Mouse (Mus musculus) kidney, embryonic 14.5 days (tissue): ENCODE measurements around the gene Aim2. TPM values are rescaled to one million over a fixed set of nuclear protein-coding genes. Genes with fewer than 3 reads are reported as not detected.
"Not testable (repeated sequence)": the region's sequence is repeated elsewhere in the genome, so short reads cannot be mapped to it uniquely, and the experiment has no call there.

Source experiments
- ATAC-seq: fragments of 200-750 bp; cut with Nextera tagmentation; 2 replicates; pipeline ENCODE4 v1.8.0; 2017; ENCODE audit warnings: moderate number of reproducible peaks, mild to moderate bottlenecking, moderate TSS enrichment, moderate library complexity; ENCODE audit not compliant: low FRiP score, low TSS enrichment
- H3K27ac ChIP-seq: fragments of 300-500 bp; sonication (generic); 2 replicates; pipeline ENCODE4 v1.5.1; 2014; ENCODE audit warnings: low read depth, mild to moderate bottlenecking, low read length, moderate library complexity, mixed read lengths
- H3K27me3 ChIP-seq: fragments of 300-500 bp; sonication (generic); 2 replicates; pipeline ENCODE4 v1.6.1; 2014; ENCODE audit warnings: mild to moderate bottlenecking, low read length; ENCODE audit not compliant: control insufficient read depth, insufficient read depth
- H3K36me3 ChIP-seq: fragments of 300-500 bp; sonication (generic); 2 replicates; pipeline ENCODE4 v1.6.1; 2014; ENCODE audit warnings: low read length, mixed read lengths; ENCODE audit not compliant: control insufficient read depth, insufficient read depth
- H3K4me1 ChIP-seq: fragments of 300-500 bp; sonication (generic); 2 replicates; pipeline ENCODE4 v1.6.1; 2014; ENCODE audit warnings: low read length, mixed read lengths; ENCODE audit not compliant: control insufficient read depth, insufficient read depth
- H3K4me2 ChIP-seq: fragments of 300-500 bp; sonication (generic); replicated peaks from 2 replicates; pipeline ENCODE4 v1.6.1; 2014; ENCODE audit warnings: low read depth, mild to moderate bottlenecking, low read length
- H3K4me3 ChIP-seq: fragments of 300-500 bp; sonication (generic); 2 replicates; pipeline ENCODE4 v1.5.1; 2014; ENCODE audit warnings: mild to moderate bottlenecking, low read length
- H3K9ac ChIP-seq: fragments of 300-500 bp; sonication (generic); 2 replicates; pipeline ENCODE4 v1.6.1; 2014; ENCODE audit warnings: low read depth, mild to moderate bottlenecking, low read length, moderate library complexity
- H3K9me3 ChIP-seq: fragments of 300-500 bp; sonication (generic); 2 replicates; pipeline ENCODE4 v1.6.1; 2016; ENCODE audit warnings: low read length; ENCODE audit not compliant: control insufficient read depth
- WGBS: fragments of 180-500 bp; shearing (Covaris S2); extraction: QIAGEN DNeasy Blood & Tissue Kit; methylation state at CpG from one replicate; pipeline ENCODE4 v1.1.7; 2014; 5-methylcytosine and 5-hydroxymethylcytosine counted together
- polyA plus RNA-seq: library from polyadenylated mRNA; unstranded; fragments of >200 nt; fragmentation: Nextera tagmentation; extraction: Ambion mirVana; gene quantifications from 2 replicates; pipeline ENCODE4 v1.2.1, GENCODE M21; 2014

Aim2 gene
- polyA plus RNA-seq, 1 experiment from 2014 or later = 3.3 TPM

GRCm38 (mm10) chr1:173450621-173451020, 99.9 kb downstream of the Aim2 start:
- no peak for ATAC-seq
- Histone ChIP-seq H3K4me1 (no peaks in the 10 kb centered on the region), H3K27me3 (no peaks in the 10 kb centered on the region), H3K4me3 (no peak overlapping the region), H3K9me3 (no peaks in the 10 kb centered on the region), H3K27ac (no peak overlapping the region), H3K36me3 (no peaks in the 10 kb centered on the region), H3K4me2 (no peak overlapping the region), H3K9ac (no peak overlapping the region)
- WGBS = 82% methylated on average over 4 of the region's 4 CpGs

GRCm38 (mm10) chr1:173451665-173452064, 101.0 kb downstream of the Aim2 start:
- no peaks in the 10 kb centered on the region for H3K9me3 ChIP-seq
- ATAC-seq = no peak
- H3K4me2 ChIP-seq = no peak overlapping the region
- no peak overlapping the region for H3K4me3 ChIP-seq
- H3K4me1 ChIP-seq = no peaks in the 10 kb centered on the region
- H3K36me3 ChIP-seq = no peaks in the 10 kb centered on the region
- no peak overlapping the region for H3K27ac ChIP-seq
- no peaks in the 10 kb centered on the region for H3K27me3 ChIP-seq
- H3K9ac ChIP-seq = no peak overlapping the region
- WGBS = 86% methylated on average over 5 of the region's 5 CpGs

GRCm38 (mm10) chr1:173456139-173456754, 105.6 kb downstream of the Aim2 start:
- WGBS = 48% methylated on average over 7 of the region's 7 CpGs
- H3K27me3 ChIP-seq = no peaks in the 10 kb centered on the region
- H3K9me3 ChIP-seq = no peaks in the 10 kb centered on the region
- no peak overlapping the region for H3K4me2 ChIP-seq
- peak; percentile 81; the same call in 1 of the 2 replicates for ATAC-seq
- no peak overlapping the region for H3K9ac ChIP-seq
- no peak overlapping the region for H3K4me3 ChIP-seq
- no peaks in the 10 kb centered on the region for H3K4me1 ChIP-seq
- no peak overlapping the region for H3K27ac ChIP-seq
- H3K36me3 ChIP-seq = no peaks in the 10 kb centered on the region

GRCm38 (mm10) chr1:173456761-173457160, 106.1 kb downstream of the Aim2 start:
- Histone ChIP-seq H3K9me3 (no peaks in the 10 kb centered on the region), H3K4me3 (no peak overlapping the region), H3K36me3 (no peaks in the 10 kb centered on the region), H3K27ac (no peak overlapping the region), H3K27me3 (no peaks in the 10 kb centered on the region), H3K4me1 (no peaks in the 10 kb centered on the region), H3K9ac (no peak overlapping the region), H3K4me2 (no peak overlapping the region)
- no peak for ATAC-seq
- WGBS = 88% methylated on average over 5 of the region's 5 CpGs

- not testable (repeated sequence) for H3K4me1 ChIP-seq, H3K4me3 ChIP-seq, H3K9me3 ChIP-seq, H3K27me3 ChIP-seq, H3K9ac ChIP-seq, H3K27ac ChIP-seq, H3K36me3 ChIP-seq, H3K4me2 ChIP-seq
- ATAC-seq = peak; percentile 81; the same call in 1 of the 2 replicates
- 62% methylated on average over 5 of the region's 5 CpGs for WGBS
Measured at GRCm38 (mm10) chr1:173480399-173481181, 129.9 kb downstream of the Aim2 start.

- H3K36me3 ChIP-seq, H3K4me3 ChIP-seq, H3K9ac ChIP-seq, H3K9me3 ChIP-seq, H3K4me2 ChIP-seq, H3K27me3 ChIP-seq, H3K27ac ChIP-seq, H3K4me1 ChIP-seq: not testable (repeated sequence)
- peak; percentile 76; the same call in 1 of the 2 replicates for ATAC-seq
- 47% methylated on average over 3 of the region's 3 CpGs for WGBS
Measured at GRCm38 (mm10) chr1:173481182-173481574, 130.5 kb downstream of the Aim2 start.

GRCm38 (mm10) chr1:173490812-173491480, 140.3 kb downstream of the Aim2 start, which contains the start of gene Ifi206:
Gene Ifi206 (minus strand): TSS chr1:173491041.
- WGBS = 80% methylated on average over 3 of the region's 3 CpGs

GRCm38 (mm10) chr1:173491483-173491882, 140.8 kb downstream of the Aim2 start:
- not testable (repeated sequence) for H3K9ac ChIP-seq, H3K9me3 ChIP-seq, H3K27ac ChIP-seq, H3K27me3 ChIP-seq, H3K36me3 ChIP-seq, H3K4me2 ChIP-seq, ATAC-seq, H3K4me3 ChIP-seq, H3K4me1 ChIP-seq

More at GRCm38 (mm10) chr1:173490812-173491480, 140.3 kb downstream of the Aim2 start, which contains the start of gene Ifi206:
- not testable (repeated sequence) for H3K27ac ChIP-seq, ATAC-seq, H3K36me3 ChIP-seq, H3K9ac ChIP-seq, H3K27me3 ChIP-seq, H3K4me1 ChIP-seq, H3K4me2 ChIP-seq, H3K9me3 ChIP-seq, H3K4me3 ChIP-seq

GRCm38 (mm10) chr1:173510595-173510994, 159.9 kb downstream of the Aim2 start:
- WGBS = 90% methylated on average over 2 of the region's 2 CpGs
- not testable (repeated sequence) for H3K27me3 ChIP-seq, H3K27ac ChIP-seq, H3K9ac ChIP-seq, H3K4me1 ChIP-seq, H3K4me3 ChIP-seq, H3K4me2 ChIP-seq, H3K36me3 ChIP-seq, ATAC-seq, H3K9me3 ChIP-seq
